Mouse (Mus musculus) hindbrain, embryonic 11.5 days (tissue): ENCODE measurements at regions not wholly inside any gene's neighbourhood (a gene's known extent, or its start where the extent isn't known, plus 50 kb on each side); places are given as distances from the start of the nearest gene placed in this dataset.

Experiments used
- ATAC-seq: fragments of 200-750 bp; cut with Nextera tagmentation; 2 replicates; pipeline ENCODE4 v1.8.0; 2017; ENCODE audit warnings: mild to moderate bottlenecking, moderate TSS enrichment, moderate library complexity; ENCODE audit not compliant: low FRiP score
- DNase-seq: peaks from one replicate; pipeline ENCODE4 v3.0.0-alpha.2; 2015; ENCODE audit warnings: low spot score
- H3K27ac ChIP-seq: fragments of 300-500 bp; sonication (generic); 2 replicates; pipeline ENCODE4 v1.5.1; 2014; ENCODE audit warnings: mild to moderate bottlenecking, low read depth, low read length
- H3K27me3 ChIP-seq: fragments of 300-500 bp; sonication (generic); 2 replicates; pipeline ENCODE4 v1.6.1; 2014; ENCODE audit warnings: mild to moderate bottlenecking, low read length, moderate library complexity, mixed read lengths; ENCODE audit not compliant: control insufficient read depth, insufficient read depth
- H3K36me3 ChIP-seq: fragments of 300-500 bp; sonication (generic); 2 replicates; pipeline ENCODE4 v1.6.1; 2014; ENCODE audit warnings: mild to moderate bottlenecking, low read length, moderate library complexity, mixed read lengths; ENCODE audit not compliant: control insufficient read depth, insufficient read depth
- H3K4me1 ChIP-seq: fragments of 300-500 bp; sonication (generic); replicated peaks from 2 replicates; pipeline ENCODE4 v1.6.1; 2014; ENCODE audit warnings: low read length, mixed read lengths; ENCODE audit not compliant: control insufficient read depth, insufficient read depth
- H3K4me2 ChIP-seq: fragments of 300-500 bp; sonication (generic); replicated peaks from 2 replicates; pipeline ENCODE4 v1.6.1; 2014; ENCODE audit warnings: mild to moderate bottlenecking, low read depth, low read length
- H3K4me3 ChIP-seq: fragments of 300-500 bp; sonication (generic); 2 replicates; pipeline ENCODE4 v1.5.1; 2014; ENCODE audit warnings: low read depth, low read length
- H3K9ac ChIP-seq: fragments of 300-500 bp; sonication (generic); 2 replicates; pipeline ENCODE4 v1.6.1; 2014; ENCODE audit warnings: low read depth, low read length
- H3K9me3 ChIP-seq: fragments of 300-500 bp; sonication (generic); 2 replicates; pipeline ENCODE4 v1.6.1; 2016; ENCODE audit warnings: low read length; ENCODE audit not compliant: control insufficient read depth
- WGBS: fragments of 180-500 bp; shearing (Covaris S2); extraction: QIAGEN DNeasy Blood & Tissue Kit; methylation state at CpG from one replicate; pipeline ENCODE4 v1.1.7; 2014; 5-methylcytosine and 5-hydroxymethylcytosine counted together

- WGBS = 65% methylated on average over 6 of the region's 6 CpGs
Measured at GRCm38 (mm10) chr17:14468754-14469488, 189.6 kb downstream of the Smoc2 start.

GRCm38 (mm10) chr17:14455251-14455743 lies 176.0 kb downstream of the Smoc2 start:
- DNase-seq (no peak), ATAC-seq (no peak)
- H3K9me3 ChIP-seq = no peaks in the 10 kb centered on the region
- H3K36me3 ChIP-seq = no peaks in the 10 kb centered on the region
- H3K27me3 ChIP-seq = no peaks in the 10 kb centered on the region
- 65% methylated on average over 8 of the region's 8 CpGs for WGBS
- H3K27ac ChIP-seq = no peak overlapping the region
- H3K9ac ChIP-seq = no peak overlapping the region
- H3K4me1 ChIP-seq = no peaks in the 10 kb centered on the region
- H3K4me3 ChIP-seq = no peak overlapping the region
- no peak overlapping the region for H3K4me2 ChIP-seq

More at GRCm38 (mm10) chr17:14468754-14469488, 189.6 kb downstream of the Smoc2 start:
- H3K36me3 ChIP-seq = no peaks in the 10 kb centered on the region
- H3K4me3 ChIP-seq = no peak overlapping the region
- H3K27me3 ChIP-seq = no peaks in the 10 kb centered on the region
- no peak overlapping the region for H3K9ac ChIP-seq
- no peaks in the 10 kb centered on the region for H3K4me1 ChIP-seq
- DNase-seq (peak; percentile 27), ATAC-seq (peak; percentile 81)
- H3K4me2 ChIP-seq = no peak overlapping the region
- H3K27ac ChIP-seq = peak overlapping the region; percentile 51
- no peaks in the 10 kb centered on the region for H3K9me3 ChIP-seq
